Mouse (Mus musculus): Measurements from ENCODE around the gene Zyx.

DNA sequence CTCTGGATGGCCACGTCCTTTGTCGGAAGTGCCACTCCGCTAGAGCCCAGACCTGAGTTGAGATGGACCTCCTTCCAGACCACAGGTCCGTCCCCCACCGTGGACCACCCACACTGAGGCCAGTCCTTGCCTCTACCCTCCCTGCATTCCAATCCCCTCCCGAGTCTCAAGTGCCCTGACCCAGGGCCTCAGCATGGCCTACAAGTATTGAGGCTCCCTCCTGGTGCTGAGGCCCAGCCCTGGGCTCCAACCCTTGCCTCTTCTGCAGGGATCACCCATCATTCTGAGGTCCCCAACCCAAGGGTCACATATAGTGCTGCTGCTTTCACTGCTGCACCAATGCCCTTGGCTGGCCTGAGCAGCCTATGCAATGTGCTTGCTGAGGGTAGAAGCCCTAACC, 8.5 kb downstream of the Zyx start:
- TF ChIP-seq CTCF (IDR thresholded peaks at IDR 0.05; ENCODE audit: extremely low read depth, insufficient read length, insufficient replicate concordance, low read depth, low read length) (no peak), POLR2A (IDR thresholded peaks at IDR 0.05; ENCODE audit: low read depth, low read length) (no peak)
